8 mouse cellular contexts compared by ENCODE assay signal in genomic region chr2:84519514-84520067, GRCm38 (mm10). TPM values are rescaled to one million over a fixed set of nuclear protein-coding genes. Genes with fewer than 3 reads are reported as not detected.
DNase-seq lines count a peak whose midpoint lies in the region; ATAC-seq and TF ChIP-seq lines count a peak whose summit lies in the region.
"Had no signal": no experiment of that assay in that cellular context is flagged by ENCODE, and none has a peak within 500 bp of the region (broad histone marks: within the 10 kb centered on the region; RNA-seq: fewer than 3 reads in every experiment).

No protein-coding gene starts in this region.

- H3K4me3 ChIP-seq in embryonic fibroblast, embryonic 13.5 days (ENCODE audit: insufficient read depth, low read length) = no peak overlapping the region
- H3K4me3 ChIP-seq in lung, embryonic 14.5 days (ENCODE audit: low read depth, low read length) = no peak overlapping the region
- no peak overlapping the region for H3K4me3 ChIP-seq in midbrain, embryonic 16.5 days (ENCODE audit: low read depth, low read length)

- WGBS in lung, embryonic 14.5 days = 23% methylated on average over 12 of the region's 12 CpGs
- WGBS in midbrain, embryonic 16.5 days = 75% methylated on average over 12 of the region's 12 CpGs

- H3K9me3 ChIP-seq in lung, embryonic 14.5 days (ENCODE audit: low read depth, low read length) = no peaks in the 10 kb centered on the region
- no peaks in the 10 kb centered on the region for H3K9me3 ChIP-seq in midbrain, embryonic 16.5 days (replicated peaks; ENCODE audit: control insufficient read depth, low read length, poor library complexity, severe bottlenecking)

- no peak for TF ChIP-seq POLR2A in embryonic fibroblast, embryonic 13.5 days (IDR thresholded peaks at IDR 0.05; ENCODE audit: low read depth, low read length)

- peaks cover 8% of the 10 kb centered on the region; the same call in 1 of the 2 replicates for H3K4me1 ChIP-seq in embryonic fibroblast, embryonic 13.5 days (ENCODE audit: control insufficient read depth, insufficient read depth, low read length)
- no peaks in the 10 kb centered on the region; the same call in 1 of the 2 replicates for H3K4me1 ChIP-seq in lung, embryonic 14.5 days (ENCODE audit: insufficient read depth)
- no peaks in the 10 kb centered on the region for H3K4me1 ChIP-seq in midbrain, embryonic 16.5 days (ENCODE audit: control insufficient read depth, insufficient read depth, low read length)

- peak; percentile 92 for ATAC-seq in lung, embryonic 14.5 days (ENCODE audit: insufficient read depth)
- no peak for ATAC-seq in midbrain, embryonic 16.5 days

- H3K9ac ChIP-seq in lung, embryonic 14.5 days = peak overlapping the region; percentile 17; the same call in 1 of the 2 replicates
- H3K9ac ChIP-seq in midbrain, embryonic 16.5 days (ENCODE audit: low read depth, low read length) = no peak overlapping the region

- no peak for TF ChIP-seq CTCF in embryonic fibroblast, embryonic 13.5 days (IDR thresholded peaks at IDR 0.05; ENCODE audit: borderline replicate concordance, insufficient read depth, low read length)
- no peak for TF ChIP-seq CTCF in lung, embryonic 14.5 days (IDR thresholded peaks at IDR 0.05; ENCODE audit: low read depth)

- peak overlapping the region; percentile 42 for H3K4me2 ChIP-seq in lung, embryonic 14.5 days
- H3K4me2 ChIP-seq in midbrain, embryonic 16.5 days (ENCODE audit: low read length) = no peak overlapping the region

- H3K27me3 ChIP-seq in lung, embryonic 14.5 days (ENCODE audit: insufficient read depth, low read length) = no peaks in the 10 kb centered on the region
- no peaks in the 10 kb centered on the region for H3K27me3 ChIP-seq in midbrain, embryonic 16.5 days (ENCODE audit: control insufficient read depth, insufficient read depth, low read depth, low read length)

- no peaks in the 10 kb centered on the region for H3K36me3 ChIP-seq in lung, embryonic 14.5 days (ENCODE audit: insufficient read depth)
- H3K36me3 ChIP-seq in midbrain, embryonic 16.5 days (ENCODE audit: control insufficient read depth, insufficient read depth, low read length) = no peaks in the 10 kb centered on the region

- DNase-seq in embryo, embryonic 10 days (ENCODE audit: low spot score) = peak; percentile 13
- DNase-seq in kidney, adult 18-20 months = peak; percentile 19
- DNase-seq in lung, embryonic 14.5 days = peak; percentile 81
- no peak for DNase-seq in natural killer cell, adult 2 months (ENCODE audit: low spot score in 2 of 2)
- DNase-seq in spleen, postnatal 10 days (ENCODE audit: low spot score in 2 of 2) = no peak
- DNase-seq: gastrocnemius, postnatal 36 days had no signal

- peak overlapping the region; percentile 98 for H3K27ac ChIP-seq in embryonic fibroblast, embryonic 13.5 days (ENCODE audit: insufficient read depth, low read length)
- H3K27ac ChIP-seq in lung, embryonic 14.5 days (ENCODE audit: low read depth) = peak overlapping the region; percentile 90
- H3K27ac ChIP-seq in midbrain, embryonic 16.5 days (ENCODE audit: low read length) = no peak overlapping the region

RNA-seq across cellular contexts. Expression of gene Tfpi, which starts 43.0 kb away (rescaled TPM):
- polyA plus RNA-seq in embryonic fibroblast, embryonic 13.5 days (2011; ENCODE audit: insufficient read length, low read depth, missing spikeins) = 71.4 and 91.8 TPM in 2 replicates
- 63.1 and 66.3 TPM in 2 replicates for polyA plus RNA-seq in lung, embryonic 14.5 days (2014; fragmentation: Nextera tagmentation; extraction: Ambion mirVana)
- polyA plus RNA-seq in midbrain, embryonic 16.5 days (2015; fragmentation: Nextera tagmentation; extraction: Ambion mirVana) = 14.1 and 16.1 TPM in 2 replicates

Comparison
In these comparisons a context has a peak if more than half of its experiments do, and no peak if none do; other contexts are left out.
1. DNase-seq: peak in embryo, embryonic 10 days (single experiment), kidney, adult 18-20 months (single experiment) and lung, embryonic 14.5 days (single experiment); none in natural killer cell, adult 2 months (0 of 2) and spleen, postnatal 10 days (0 of 2).